Mouse (Mus musculus) megakaryocyte, embryonic 14.5 days (primary cell): ENCODE results near the gene Mroh2a. TPM values are rescaled to one million over a fixed set of nuclear protein-coding genes. Genes with fewer than 3 reads are reported as not detected.

ENCODE experiments used
- H3K27me3 ChIP-seq: replicated peaks from 2 replicates; pipeline ENCODE3; 2012; ENCODE audit warnings: inconsistent platforms
- H3K36me3 ChIP-seq: replicated peaks from 2 replicates; pipeline ENCODE3; 2012; ENCODE audit warnings: low read length, inconsistent platforms, mixed read lengths
- H3K4me1 ChIP-seq: 2 replicates; pipeline ENCODE4 v1.6.1; 2012; ENCODE audit warnings: inconsistent platforms
- H3K4me3 ChIP-seq: replicated peaks from 2 replicates; pipeline ENCODE3; 2012; ENCODE audit warnings: moderate library complexity, mild to moderate bottlenecking, inconsistent platforms
- H3K9me3 ChIP-seq: 2 replicates; pipeline ENCODE4 v1.6.1; 2012; ENCODE audit warnings: inconsistent platforms
- FLI1 ChIP-seq: IDR thresholded peaks from 2 replicates; pipeline ENCODE4 v1.6.1; 2012; ENCODE audit warnings: low read length, inconsistent platforms, mixed read lengths
- GATA1 ChIP-seq: IDR thresholded peaks from 3 replicates; pipeline ENCODE4 v1.6.1; 2012; ENCODE audit warnings: mixed read lengths, low read length, inconsistent platforms, borderline replicate concordance
- polyA plus RNA-seq: library from polyadenylated mRNA; stranded (reverse); fragments of >175 nt; gene quantifications from 2 replicates; pipeline ENCODE4 v1.2.3, GENCODE M21; 2012; ENCODE audit warnings: low replicate concordance; ENCODE audit not compliant: insufficient read depth

Mroh2a gene
- polyA plus RNA-seq, 1 experiment, result not detected

GRCm38 (mm10) chr1:88263778-88264177, 37.0 kb downstream of the Mroh2a start:
- H3K9me3 ChIP-seq, result no peaks in the 10 kb centered on the region
- H3K4me3 ChIP-seq, result no peak overlapping the region
- TF ChIP-seq GATA1, result no peak
- TF ChIP-seq FLI1, result no peak
- H3K4me1 ChIP-seq, result peaks cover 32% of the 10 kb centered on the region
- H3K36me3 ChIP-seq, result peaks cover 96% of the 10 kb centered on the region
- no peaks in the 10 kb centered on the region for H3K27me3 ChIP-seq

GRCm38 (mm10) chr1:88264237-88264868, 37.6 kb downstream of the Mroh2a start:
- peaks cover 27% of the 10 kb centered on the region for H3K4me1 ChIP-seq
- no peaks in the 10 kb centered on the region for H3K27me3 ChIP-seq
- H3K36me3 ChIP-seq, result peaks cover 100% of the 10 kb centered on the region
- H3K9me3 ChIP-seq, result no peaks in the 10 kb centered on the region
- no peak overlapping the region for H3K4me3 ChIP-seq
- TF ChIP-seq GATA1 (no peak), FLI1 (no peak)

- H3K4me1 ChIP-seq, result peaks cover 22% of the 10 kb centered on the region
- peaks cover 100% of the 10 kb centered on the region for H3K36me3 ChIP-seq
- TF ChIP-seq GATA1 (no peak), FLI1 (no peak)
- H3K9me3 ChIP-seq, result no peaks in the 10 kb centered on the region
- H3K27me3 ChIP-seq, result no peaks in the 10 kb centered on the region
- H3K4me3 ChIP-seq, result no peak overlapping the region
Measured at GRCm38 (mm10) chr1:88264869-88265240, 38.1 kb downstream of the Mroh2a start.

- Histone ChIP-seq H3K9me3 (no peaks in the 10 kb centered on the region; the same call in 1 of the 2 replicates), H3K36me3 (peaks cover 96% of the 10 kb centered on the region), H3K4me3 (no peak overlapping the region), H3K4me1 (peaks cover 15% of the 10 kb centered on the region), H3K27me3 (no peaks in the 10 kb centered on the region)
- TF ChIP-seq FLI1 (no peak), GATA1 (no peak)
Measured at GRCm38 (mm10) chr1:88266123-88266522, 39.3 kb downstream of the Mroh2a start.

- peaks cover 96% of the 10 kb centered on the region for H3K36me3 ChIP-seq
- H3K4me3 ChIP-seq, result no peak overlapping the region
- H3K27me3 ChIP-seq, result no peaks in the 10 kb centered on the region
- H3K9me3 ChIP-seq, result peaks cover 7% of the 10 kb centered on the region; the same call in 1 of the 2 replicates
- peaks cover 2% of the 10 kb centered on the region for H3K4me1 ChIP-seq
- TF ChIP-seq GATA1, result no peak
- no peak for TF ChIP-seq FLI1
Measured at GRCm38 (mm10) chr1:88267489-88267888, 40.7 kb downstream of the Mroh2a start.

- TF ChIP-seq FLI1 (no peak), GATA1 (no peak)
Measured at GRCm38 (mm10) chr1:88268070-88268469, 41.3 kb downstream of the Mroh2a start.

GRCm38 (mm10) chr1:88269539-88270309, 42.9 kb downstream of the Mroh2a start:
- Histone ChIP-seq H3K4me3 (no peak overlapping the region), H3K27me3 (no peaks in the 10 kb centered on the region), H3K36me3 (peaks cover 96% of the 10 kb centered on the region), H3K4me1 (peaks cover 20% of the 10 kb centered on the region), H3K9me3 (peaks cover 7% of the 10 kb centered on the region; the same call in 1 of the 2 replicates)
- TF ChIP-seq FLI1 (no peak), GATA1 (no peak)

More at GRCm38 (mm10) chr1:88268070-88268469, 41.3 kb downstream of the Mroh2a start:
- H3K4me1 ChIP-seq, result peaks cover 4% of the 10 kb centered on the region
- no peak overlapping the region for H3K4me3 ChIP-seq
- H3K9me3 ChIP-seq, result peaks cover 7% of the 10 kb centered on the region; the same call in 1 of the 2 replicates
- peaks cover 96% of the 10 kb centered on the region for H3K36me3 ChIP-seq
- H3K27me3 ChIP-seq, result no peaks in the 10 kb centered on the region

GRCm38 (mm10) chr1:88272851-88273250, 46.1 kb downstream of the Mroh2a start:
- Histone ChIP-seq H3K9me3 (peaks cover 7% of the 10 kb centered on the region; the same call in 1 of the 2 replicates), H3K4me3 (no peak overlapping the region), H3K4me1 (peaks cover 46% of the 10 kb centered on the region), H3K27me3 (no peaks in the 10 kb centered on the region), H3K36me3 (peaks cover 78% of the 10 kb centered on the region)
- TF ChIP-seq FLI1, result no peak
- no peak for TF ChIP-seq GATA1

- Histone ChIP-seq H3K4me1 (peaks cover 50% of the 10 kb centered on the region), H3K27me3 (no peaks in the 10 kb centered on the region), H3K9me3 (peaks cover 7% of the 10 kb centered on the region; the same call in 1 of the 2 replicates), H3K36me3 (peaks cover 73% of the 10 kb centered on the region), H3K4me3 (no peak overlapping the region)
- TF ChIP-seq FLI1 (no peak), GATA1 (no peak)
Measured at GRCm38 (mm10) chr1:88273326-88273725, 46.5 kb downstream of the Mroh2a start.

GRCm38 (mm10) chr1:88273832-88274231, 47.0 kb downstream of the Mroh2a start:
- Histone ChIP-seq H3K27me3 (no peaks in the 10 kb centered on the region), H3K4me3 (no peak overlapping the region), H3K36me3 (peaks cover 68% of the 10 kb centered on the region), H3K9me3 (peaks cover 7% of the 10 kb centered on the region; the same call in 1 of the 2 replicates), H3K4me1 (peaks cover 54% of the 10 kb centered on the region)
- TF ChIP-seq FLI1 (no peak), GATA1 (no peak)
